Mouse (Mus musculus) CD4-positive, CD25-positive, alpha-beta regulatory T cell, adult 2 months (primary cell): ENCODE results near the gene Cphx3.
"Not testable (repeated sequence)": the region's sequence is repeated elsewhere in the genome, so short reads cannot be mapped to it uniquely, and the experiment has no call there.

ENCODE experiments used
- DNase-seq: peaks from one replicate; pipeline ENCODE4 v3.0.0-alpha.2; 2012; ENCODE audit warnings: low read depth, low spot score

Gene Cphx3

GRCm38 (mm10) chr14:26081997-26082396, at the start of gene Cphx3:
Gene Cphx3 (plus strand): TSS chr14:26082297.
- not testable (repeated sequence) for DNase-seq

- not testable (repeated sequence) for DNase-seq
Measured at GRCm38 (mm10) chr14:26034364-26034763, 47.7 kb upstream of the Cphx3 start.

- not testable (repeated sequence) for DNase-seq
Measured at GRCm38 (mm10) chr14:26035439-26035838, 46.7 kb upstream of the Cphx3 start.

GRCm38 (mm10) chr14:26042611-26043010, 39.5 kb upstream of the Cphx3 start, which contains the start of gene Gm9780:
Gene Gm9780 (minus strand): TSS chr14:26042711.
- not testable (repeated sequence) for DNase-seq

- not testable (repeated sequence) for DNase-seq
Measured at GRCm38 (mm10) chr14:26045007-26045406, 37.1 kb upstream of the Cphx3 start.

GRCm38 (mm10) chr14:26047026-26047425, 35.1 kb upstream of the Cphx3 start:
- not testable (repeated sequence) for DNase-seq

- not testable (repeated sequence) for DNase-seq
Measured at GRCm38 (mm10) chr14:26048767-26049166, 33.3 kb upstream of the Cphx3 start.

- DNase-seq: not testable (repeated sequence)
Measured at GRCm38 (mm10) chr14:26058184-26058583, 23.9 kb upstream of the Cphx3 start.

- DNase-seq: not testable (repeated sequence)
Measured at GRCm38 (mm10) chr14:26059362-26059761, 22.7 kb upstream of the Cphx3 start.

GRCm38 (mm10) chr14:26066574-26067324, 15.3 kb upstream of the Cphx3 start:
- not testable (repeated sequence) for DNase-seq

- not testable (repeated sequence) for DNase-seq
Measured at GRCm38 (mm10) chr14:26067325-26067633, 14.8 kb upstream of the Cphx3 start, which contains the start of gene Tmem254c. Gene Tmem254c (minus strand): TSS chr14:26067355.

- DNase-seq: not testable (repeated sequence)
Measured at GRCm38 (mm10) chr14:26076620-26077390, 5.3 kb upstream of the Cphx3 start.

GRCm38 (mm10) chr14:26081216-26081615, 881 bp upstream of the Cphx3 start, which contains the start of gene Cphx2:
Gene Cphx2 (plus strand): TSS chr14:26081516.
- not testable (repeated sequence) for DNase-seq

- DNase-seq: not testable (repeated sequence)
Measured at GRCm38 (mm10) chr14:26097622-26098021, 15.5 kb downstream of the Cphx3 start.

- DNase-seq: not testable (repeated sequence)
Measured at GRCm38 (mm10) chr14:26118150-26118549, 36.1 kb downstream of the Cphx3 start, which contains the start of gene Duxbl2. Gene Duxbl2 (plus strand): TSS chr14:26118349.

GRCm38 (mm10) chr14:26118550-26119000, 36.5 kb downstream of the Cphx3 start:
- not testable (repeated sequence) for DNase-seq

- DNase-seq: not testable (repeated sequence)
Measured at GRCm38 (mm10) chr14:26119095-26119494, 37.0 kb downstream of the Cphx3 start.

- DNase-seq: not testable (repeated sequence)
Measured at GRCm38 (mm10) chr14:26147095-26147494, 65.0 kb downstream of the Cphx3 start.

GRCm38 (mm10) chr14:26156032-26156431, 73.9 kb downstream of the Cphx3 start:
- DNase-seq: not testable (repeated sequence)

- DNase-seq: not testable (repeated sequence)
Measured at GRCm38 (mm10) chr14:26161156-26161555, 79.1 kb downstream of the Cphx3 start.

GRCm38 (mm10) chr14:26162423-26162822, 80.3 kb downstream of the Cphx3 start:
- DNase-seq: not testable (repeated sequence)

- not testable (repeated sequence) for DNase-seq
Measured at GRCm38 (mm10) chr14:26165266-26165665, 83.2 kb downstream of the Cphx3 start.
